Comparison of ENCODE assay signal across 8 mouse cellular contexts in the genomic region with DNA sequence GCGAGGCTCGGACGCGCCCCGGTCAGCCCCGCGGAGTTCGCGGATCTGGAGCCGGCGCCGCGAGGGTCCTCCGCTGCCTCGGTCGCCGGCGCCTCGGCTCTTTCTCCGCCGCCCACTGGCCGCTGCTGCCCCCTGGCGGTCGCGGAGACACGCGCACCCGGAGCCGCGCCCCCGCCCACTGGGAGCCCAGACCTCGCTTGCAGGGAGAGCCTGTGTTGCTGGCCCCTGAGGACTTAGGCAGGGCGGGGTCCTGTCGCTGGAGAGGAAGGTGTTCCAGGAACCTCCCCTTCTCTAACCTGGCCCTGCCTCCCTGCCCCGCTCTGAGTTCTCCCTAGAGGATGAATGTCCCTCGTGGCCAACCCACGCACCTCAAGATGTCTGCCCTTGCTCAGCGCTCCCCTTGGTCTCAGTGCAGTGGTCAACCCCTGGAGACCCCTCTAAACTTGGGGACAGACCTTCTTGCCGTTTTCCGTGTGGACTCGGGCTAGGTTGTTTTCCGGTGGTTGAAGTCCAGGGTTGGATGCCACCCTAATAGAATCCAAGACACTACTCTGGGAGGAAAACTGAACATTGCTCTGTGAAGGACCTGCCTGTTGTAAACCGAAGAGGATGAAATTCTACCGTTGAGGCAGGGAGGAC. TPM values are rescaled to one million over a fixed set of nuclear protein-coding genes. Genes with fewer than 3 reads are reported as not detected.
DNase-seq lines count a peak whose midpoint lies in the region; ATAC-seq lines count a peak whose summit lies in the region.

No protein-coding gene starts in this region.

- no peaks in the 10 kb centered on the region for H3K27me3 ChIP-seq in forebrain, embryonic 10.5 days (ENCODE audit: poor library complexity, severe bottlenecking)
- peaks cover 22% of the 10 kb centered on the region for H3K27me3 ChIP-seq in heart, embryonic 13.5 days (replicated peaks)
- 0 out of 2 replicates have a peak, but pooled peaks cover 3% of the 10 kb centered on the region for H3K27me3 ChIP-seq in kidney, embryonic 16.5 days (ENCODE audit: insufficient read depth, low read length)
- H3K27me3 ChIP-seq in liver, embryonic 11.5 days (replicated peaks; ENCODE audit: control insufficient read depth, insufficient read depth, low read length): no peaks in the 10 kb centered on the region; the same call in 1 of the 2 replicates

- H3K4me3 ChIP-seq in forebrain, embryonic 10.5 days: peak overlapping the region; percentile 79
- H3K4me3 ChIP-seq in heart, embryonic 13.5 days: peak overlapping the region; percentile 81
- peak overlapping the region; percentile 80 for H3K4me3 ChIP-seq in kidney, embryonic 16.5 days (ENCODE audit: low read length)
- H3K4me3 ChIP-seq in liver, embryonic 11.5 days (ENCODE audit: low read depth, low read length): peak overlapping the region; percentile 71

- WGBS in forebrain, embryonic 10.5 days: 12% methylated on average over 41 of the region's 44 CpGs
- WGBS in heart, embryonic 13.5 days: 11% methylated on average over 37 of the region's 44 CpGs
- WGBS in kidney, embryonic 16.5 days: 16% methylated on average over 33 of the region's 44 CpGs
- 9% methylated on average over 43 of the region's 44 CpGs for WGBS in liver, embryonic 11.5 days

- peak; percentile 64 for DNase-seq in CD4-positive helper T cell, adult 2 months (ENCODE audit: low read depth, low spot score)
- DNase-seq in c-Kit-positive CD71-negative TER-119-negative erythroid progenitor cells, embryonic 14.5 days (ENCODE audit: low read depth): peak; percentile 62
- peak; percentile 87 for DNase-seq in forebrain, embryonic 10.5 days (ENCODE audit: extremely low spot score, low spot score)
- peak; percentile 89 for DNase-seq in liver, embryonic 11.5 days (ENCODE audit: low spot score)
- DNase-seq in spleen, postnatal 14 days (ENCODE audit: low spot score in 2 of 2): peak; percentile 45 to 62

- peaks cover 28% of the 10 kb centered on the region for H3K4me1 ChIP-seq in forebrain, embryonic 10.5 days
- peaks cover 12% of the 10 kb centered on the region for H3K4me1 ChIP-seq in heart, embryonic 13.5 days
- peaks cover 4% of the 10 kb centered on the region for H3K4me1 ChIP-seq in kidney, embryonic 16.5 days (ENCODE audit: insufficient read depth, low read length)
- no peaks in the 10 kb centered on the region for H3K4me1 ChIP-seq in liver, embryonic 11.5 days (replicated peaks; ENCODE audit: control insufficient read depth, insufficient read depth, low read length)

- peak overlapping the region; percentile 95 for H3K27ac ChIP-seq in forebrain, embryonic 10.5 days
- H3K27ac ChIP-seq in heart, embryonic 13.5 days (replicated peaks): peak overlapping the region; percentile 80
- peak overlapping the region; percentile 86 for H3K27ac ChIP-seq in kidney, embryonic 16.5 days (ENCODE audit: low read length)
- H3K27ac ChIP-seq in liver, embryonic 11.5 days (ENCODE audit: low read depth, low read length): no peak overlapping the region

- peak overlapping the region; percentile 91 for H3K9ac ChIP-seq in heart, embryonic 13.5 days
- H3K9ac ChIP-seq in kidney, embryonic 16.5 days (replicated peaks; ENCODE audit: low read length): peak overlapping the region; percentile 91
- peak overlapping the region; percentile 72 for H3K9ac ChIP-seq in liver, embryonic 11.5 days (ENCODE audit: low read depth, low read length)

- no peaks in the 10 kb centered on the region for H3K9me3 ChIP-seq in forebrain, embryonic 10.5 days
- H3K9me3 ChIP-seq in heart, embryonic 13.5 days: no peaks in the 10 kb centered on the region
- no peaks in the 10 kb centered on the region for H3K9me3 ChIP-seq in kidney, embryonic 16.5 days (ENCODE audit: low read length)
- no peaks in the 10 kb centered on the region for H3K9me3 ChIP-seq in liver, embryonic 11.5 days (ENCODE audit: control insufficient read depth, low read length)

- peak overlapping the region; percentile 81 for H3K4me2 ChIP-seq in heart, embryonic 13.5 days
- peak overlapping the region; percentile 83 for H3K4me2 ChIP-seq in kidney, embryonic 16.5 days (replicated peaks; ENCODE audit: low read depth, low read length)
- H3K4me2 ChIP-seq in liver, embryonic 11.5 days: peak overlapping the region; percentile 87

- 0 out of 2 replicates have a peak, but pooled peaks cover 2% of the 10 kb centered on the region for H3K36me3 ChIP-seq in forebrain, embryonic 10.5 days (replicated peaks)
- H3K36me3 ChIP-seq in heart, embryonic 13.5 days: no peaks in the 10 kb centered on the region
- no peaks in the 10 kb centered on the region for H3K36me3 ChIP-seq in kidney, embryonic 16.5 days (ENCODE audit: insufficient read depth, low read length)
- no peaks in the 10 kb centered on the region for H3K36me3 ChIP-seq in liver, embryonic 11.5 days (ENCODE audit: control insufficient read depth, insufficient read depth, low read length)

- peak; percentile 38; the same call in 1 of the 2 replicates for ATAC-seq in heart, embryonic 13.5 days (ENCODE audit: extremely low read depth, insufficient number of reproducible peaks, low FRiP score, low TSS enrichment)
- ATAC-seq in kidney, embryonic 16.5 days (ENCODE audit: low FRiP score, low TSS enrichment): peak; percentile 84
- ATAC-seq in liver, embryonic 11.5 days (replicated peaks; ENCODE audit: low FRiP score): peak; percentile 74
- peak; percentile 25; the same call in 1 of the 2 replicates for ATAC-seq in monocyte, adult 5-6 weeks (replicated peaks; ENCODE audit: insufficient number of reproducible peaks, low FRiP score, low TSS enrichment, poor library complexity, severe bottlenecking)

RNA-seq across cellular contexts. Expression of a gene that starts 0.7 kb away (rescaled TPM):
- 6.5 and 6.9 TPM in 2 replicates for polyA plus RNA-seq in forebrain, embryonic 10.5 days (2016; fragmentation: Nextera tagmentation; extraction: Ambion mirVana)
- polyA plus RNA-seq in heart, embryonic 13.5 days (2015; fragmentation: Nextera tagmentation; extraction: Ambion mirVana): 8.0 and 8.9 TPM in 2 replicates
- 12.4 and 16.2 TPM in 2 replicates for polyA plus RNA-seq in kidney, embryonic 16.5 days (2015; fragmentation: Nextera tagmentation; extraction: Ambion mirVana)
- polyA plus RNA-seq in liver, embryonic 11.5 days (2014; fragmentation: Nextera tagmentation; extraction: Ambion mirVana): 2.8 and 3.8 TPM in 2 replicates
- total RNA-seq in monocyte, adult 5-6 weeks (2017): 0.10 TPM in 1 of 3 replicates, not detected in the others

RNA-seq across cellular contexts. Expression of a gene that starts 49.3 kb away (rescaled TPM):
- 36.8 and 37.0 TPM in 2 replicates for polyA plus RNA-seq in forebrain, embryonic 10.5 days (2016; fragmentation: Nextera tagmentation; extraction: Ambion mirVana)
- polyA plus RNA-seq in heart, embryonic 13.5 days (2015; fragmentation: Nextera tagmentation; extraction: Ambion mirVana): 36.2 and 41.6 TPM in 2 replicates
- polyA plus RNA-seq in kidney, embryonic 16.5 days (2015; fragmentation: Nextera tagmentation; extraction: Ambion mirVana): 51.5 and 53.3 TPM in 2 replicates
- polyA plus RNA-seq in liver, embryonic 11.5 days (2014; fragmentation: Nextera tagmentation; extraction: Ambion mirVana): 39.7 and 41.2 TPM in 2 replicates
- total RNA-seq in monocyte, adult 5-6 weeks (2017): 34.3 to 84.2 TPM (median 40.7 TPM) in 3 replicates

Comparison
In these comparisons a context has a peak if more than half of its experiments do, and no peak if none do; other contexts are left out.
1. ATAC-seq: peak in every context shown above with its lines; median percentile 84 in kidney, embryonic 16.5 days; 74 in liver, embryonic 11.5 days; 38 in heart, embryonic 13.5 days; 25 in monocyte, adult 5-6 weeks.